Mouse (Mus musculus): ENCODE measurements around the gene Mctp2.

Mctp2 gene

GRCm38 (mm10) chr7:72096433-72096832 lies 210.0 kb downstream of the Mctp2 start:
- peak; percentile 65 for DNase-seq (ENCODE audit: low read depth, low spot score)

- peak; percentile 19 for DNase-seq (ENCODE audit: low read depth, low spot score)
Measured at GRCm38 (mm10) chr7:72089463-72090175, 216.8 kb downstream of the Mctp2 start.

- peak; percentile 41 for DNase-seq (ENCODE audit: low read depth, low spot score)
Measured at GRCm38 (mm10) chr7:72080705-72081104, 225.7 kb downstream of the Mctp2 start.

- no peak for DNase-seq (ENCODE audit: low read depth, low spot score)
Measured at GRCm38 (mm10) chr7:72078896-72079295, 227.5 kb downstream of the Mctp2 start.

- DNase-seq (ENCODE audit: low read depth, low spot score), result no peak
Measured at GRCm38 (mm10) chr7:72071418-72072184, 234.8 kb downstream of the Mctp2 start.

GRCm38 (mm10) chr7:72068454-72068853 lies 238.0 kb downstream of the Mctp2 start:
- no peak for DNase-seq (ENCODE audit: low read depth, low spot score)

GRCm38 (mm10) chr7:72066352-72066751 lies 240.1 kb downstream of the Mctp2 start:
- DNase-seq (ENCODE audit: low read depth, low spot score), result no peak

- no peak for DNase-seq (ENCODE audit: low read depth, low spot score)
Measured at GRCm38 (mm10) chr7:72051759-72052158, 254.6 kb downstream of the Mctp2 start.

- no peak for DNase-seq (ENCODE audit: low read depth, low spot score)
Measured at GRCm38 (mm10) chr7:72047588-72048585, 258.5 kb downstream of the Mctp2 start.

Data from forelimb bud, embryonic 11.5 days (tissue).